Mouse (Mus musculus) hindbrain, embryonic 10.5 days (tissue): ENCODE data around the gene Auh. TPM values are rescaled to one million over a fixed set of nuclear protein-coding genes. Genes with fewer than 3 reads are reported as not detected.

Source experiments
- DNase-seq: peaks from one replicate; pipeline ENCODE4 v3.0.0-alpha.2; 2017; ENCODE audit warnings: low spot score
- H3K27ac ChIP-seq: fragments of 300-500 bp; sonication (generic); 2 replicates; pipeline ENCODE4 v1.5.1; 2016; ENCODE audit warnings: mild to moderate bottlenecking, moderate library complexity
- H3K27me3 ChIP-seq: fragments of 300-500 bp; sonication (generic); 2 replicates; pipeline ENCODE4 v1.6.1; 2016; ENCODE audit warnings: mild to moderate bottlenecking; ENCODE audit not compliant: poor library complexity, insufficient read depth, severe bottlenecking
- H3K36me3 ChIP-seq: fragments of 300-500 bp; sonication (generic); 2 replicates; pipeline ENCODE4 v1.6.1; 2016; ENCODE audit warnings: mild to moderate bottlenecking, moderate library complexity
- H3K4me1 ChIP-seq: fragments of 300-500 bp; sonication (generic); replicated peaks from 2 replicates; pipeline ENCODE4 v1.6.1; 2016; ENCODE audit warnings: mild to moderate bottlenecking
- H3K4me3 ChIP-seq: fragments of 300-500 bp; sonication (generic); 2 replicates; pipeline ENCODE4 v1.5.1; 2016; ENCODE audit warnings: mild to moderate bottlenecking, moderate library complexity
- H3K9me3 ChIP-seq: fragments of 300-500 bp; sonication (generic); 2 replicates; pipeline ENCODE4 v1.6.1; 2016; ENCODE audit warnings: mild to moderate bottlenecking, moderate library complexity
- WGBS: fragments of 180-500 bp; shearing (Covaris S2); methylation state at CpG from one replicate; pipeline ENCODE4 v1.1.7; 2016; 5-methylcytosine and 5-hydroxymethylcytosine counted together
- polyA plus RNA-seq: library from polyadenylated mRNA; unstranded; fragments of >200 nt; fragmentation: Nextera tagmentation; extraction: Ambion mirVana; gene quantifications from 2 replicates; pipeline ENCODE4 v1.2.1, GENCODE M21; 2016

Auh gene
- polyA plus RNA-seq, 1 experiment from 2014 or later, result 44.5 TPM

DNA sequence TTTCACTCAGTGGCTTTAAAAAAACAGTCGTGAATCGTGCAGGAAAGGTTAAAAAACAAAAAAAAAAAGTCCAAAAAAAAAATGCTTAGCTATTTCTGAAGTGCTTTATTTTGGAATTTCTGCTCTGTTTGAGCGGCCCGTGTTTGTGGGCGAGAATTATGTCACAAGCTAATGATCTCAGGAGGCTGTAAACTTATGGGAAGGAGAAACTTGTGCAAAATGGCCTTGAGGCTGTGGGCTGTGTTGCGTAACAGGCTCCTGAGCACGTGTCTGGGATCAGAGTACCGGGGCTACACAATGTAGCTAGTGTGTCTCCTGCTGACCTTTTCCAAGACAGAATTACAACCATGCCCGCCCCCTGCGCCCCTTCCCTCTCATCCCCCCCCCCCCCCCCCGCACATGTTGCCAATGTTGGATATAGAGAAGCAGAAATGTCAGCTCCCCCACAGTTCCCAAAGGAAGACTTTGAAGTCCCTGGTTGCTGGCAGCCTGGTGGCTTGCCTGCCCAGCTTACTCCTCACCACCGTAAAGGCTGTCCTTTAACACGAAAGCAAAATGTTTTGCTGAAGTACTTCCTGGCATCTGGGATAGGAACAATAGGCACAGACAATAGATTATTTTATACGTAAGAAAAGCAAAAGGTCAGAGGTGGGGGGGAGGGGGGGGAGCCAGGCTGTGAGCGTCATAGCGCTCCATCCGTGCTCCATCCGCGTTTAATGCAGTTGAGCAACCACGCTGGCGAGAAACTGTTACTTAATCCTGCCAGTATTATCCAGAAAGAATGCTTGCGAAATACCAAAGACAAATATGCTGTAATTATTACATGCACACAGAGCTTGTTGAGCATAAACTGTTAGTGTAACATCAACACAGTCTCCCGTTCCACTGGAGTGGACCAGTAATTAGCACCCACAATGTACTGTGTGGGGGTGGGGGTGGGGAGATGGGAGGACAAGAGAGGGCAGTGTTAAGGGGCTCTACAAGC is 107.0 kb downstream of the Auh start:
- H3K4me1 ChIP-seq, result peaks cover 56% of the 10 kb centered on the region
- H3K27ac ChIP-seq, result peak overlapping the region; percentile 53; the same call in 1 of the 2 replicates
- 29% methylated on average over 20 of the region's 23 CpGs for WGBS
- H3K9me3 ChIP-seq, result no peaks in the 10 kb centered on the region
- no peaks in the 10 kb centered on the region for H3K36me3 ChIP-seq
- DNase-seq, result peak; percentile 64
- peak overlapping the region; percentile 21 for H3K4me3 ChIP-seq
- peaks cover 40% of the 10 kb centered on the region for H3K27me3 ChIP-seq

DNA sequence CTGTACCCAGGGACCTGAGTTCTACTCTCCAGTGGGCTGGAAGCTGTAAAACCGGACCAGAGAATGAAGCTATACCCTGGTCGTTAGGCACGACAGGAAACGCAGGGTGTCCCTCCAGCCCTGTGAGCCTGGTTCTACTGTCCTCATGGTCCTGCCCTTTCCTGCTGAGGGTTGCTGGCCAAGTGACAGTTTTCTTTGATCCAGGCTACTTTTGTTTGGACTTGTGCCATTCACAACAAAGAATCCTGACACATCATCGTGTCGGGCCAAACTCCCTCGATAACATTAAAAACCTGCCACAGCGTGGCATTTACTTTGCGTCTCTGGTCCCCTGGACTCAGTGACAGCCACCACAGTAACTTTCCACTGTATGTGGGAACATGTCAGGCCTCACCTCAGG is 107.9 kb downstream of the Auh start:
- WGBS, result 45% methylated on average over 9 of the region's 9 CpGs
- H3K4me1 ChIP-seq, result peaks cover 62% of the 10 kb centered on the region
- peak overlapping the region; percentile 59; the same call in 1 of the 2 replicates for H3K27ac ChIP-seq

DNA sequence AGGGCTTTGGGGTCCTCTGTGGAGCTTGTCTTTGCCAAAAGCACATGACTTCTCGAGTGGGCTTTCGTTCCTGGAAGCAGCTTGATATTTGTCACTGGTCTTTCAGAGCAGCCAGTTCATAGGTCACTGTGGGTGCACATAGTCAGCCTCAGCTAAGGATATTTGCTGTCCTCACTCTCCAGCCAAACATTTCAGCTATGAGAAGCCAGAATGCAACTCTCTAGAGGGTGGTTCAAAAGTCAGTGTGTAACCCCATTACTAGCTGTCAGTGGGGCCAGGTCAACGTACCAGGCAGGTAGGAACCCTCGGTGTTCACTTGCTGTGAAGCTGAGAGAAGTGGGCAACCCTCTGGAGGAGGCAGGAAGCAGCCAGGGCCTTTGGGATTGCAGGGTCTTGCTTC is 109.6 kb downstream of the Auh start:
- Histone ChIP-seq H3K4me3 (no peak overlapping the region), H3K27ac (no peak overlapping the region), H3K36me3 (no peaks in the 10 kb centered on the region), H3K4me1 (peaks cover 63% of the 10 kb centered on the region), H3K27me3 (peaks cover 40% of the 10 kb centered on the region), H3K9me3 (no peaks in the 10 kb centered on the region)
- 84% methylated on average over 4 of the region's 4 CpGs for WGBS
- DNase-seq, result no peak

More for the DNA sequence above, 107.9 kb downstream of the Auh start:
- Histone ChIP-seq H3K9me3 (no peaks in the 10 kb centered on the region), H3K27me3 (peaks cover 40% of the 10 kb centered on the region), H3K4me3 (no peak overlapping the region), H3K36me3 (no peaks in the 10 kb centered on the region)
- DNase-seq, result no peak

DNA sequence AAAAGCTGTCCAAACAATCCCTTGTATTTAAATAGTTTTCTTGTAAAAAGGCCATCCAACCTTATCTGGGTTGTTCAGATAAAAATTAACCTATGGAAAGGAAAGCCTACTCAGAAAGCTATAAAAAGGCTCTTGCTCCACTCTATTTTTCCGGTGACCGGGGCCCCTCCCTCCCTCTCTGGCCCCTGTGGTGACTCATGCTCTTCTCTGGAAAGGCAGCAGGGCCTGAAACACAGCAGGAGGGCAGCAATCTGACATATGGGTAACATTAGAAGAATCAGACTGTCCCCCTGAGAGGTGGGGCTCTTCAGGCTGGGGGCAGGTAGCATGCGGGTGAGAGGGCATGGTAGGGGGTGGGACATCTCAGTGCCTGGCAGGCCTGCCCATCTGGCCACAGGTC is 110.7 kb downstream of the Auh start:
- Histone ChIP-seq H3K9me3 (no peaks in the 10 kb centered on the region), H3K4me1 (peaks cover 61% of the 10 kb centered on the region), H3K4me3 (no peak overlapping the region), H3K36me3 (no peaks in the 10 kb centered on the region), H3K27me3 (peaks cover 30% of the 10 kb centered on the region), H3K27ac (no peak overlapping the region)
- 30% methylated on average over 3 of the region's 3 CpGs for WGBS
- DNase-seq, result no peak

- no peak overlapping the region for H3K4me3 ChIP-seq
- WGBS, result 71% methylated on average over 6 of the region's 6 CpGs
- peaks cover 25% of the 10 kb centered on the region for H3K27me3 ChIP-seq
- no peak overlapping the region for H3K27ac ChIP-seq
- no peaks in the 10 kb centered on the region for H3K36me3 ChIP-seq
- no peak for DNase-seq
- no peaks in the 10 kb centered on the region for H3K9me3 ChIP-seq
- peaks cover 63% of the 10 kb centered on the region for H3K4me1 ChIP-seq
Observed at GRCm38 (mm10) chr13:52817991-52818491, 111.4 kb downstream of the Auh start.

DNA sequence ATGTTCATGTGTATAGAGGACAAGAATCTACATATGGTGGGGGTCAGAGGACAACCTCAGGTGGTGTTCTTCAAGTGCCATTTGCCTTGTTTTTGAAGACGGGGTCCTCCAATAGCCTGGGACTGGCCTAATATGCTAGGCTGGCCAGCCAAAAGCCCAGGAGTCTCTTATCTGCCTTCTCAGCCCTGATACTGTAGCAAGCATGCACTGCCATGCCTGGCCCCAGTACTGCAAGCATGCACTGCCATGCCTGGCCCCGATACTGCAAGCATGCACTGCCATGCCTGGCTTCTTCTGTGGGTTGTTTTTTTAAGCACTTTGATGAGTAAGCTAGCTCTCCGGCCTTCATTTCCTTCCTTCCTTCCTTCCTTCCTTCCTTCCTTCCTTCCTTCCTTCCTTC is 115.7 kb downstream of the Auh start:
- no peak for DNase-seq
- 86% methylated on average over 3 of the region's 3 CpGs for WGBS
- H3K4me1 ChIP-seq, result peaks cover 28% of the 10 kb centered on the region
- H3K27ac ChIP-seq, result no peak overlapping the region
- no peaks in the 10 kb centered on the region for H3K9me3 ChIP-seq
- no peak overlapping the region for H3K4me3 ChIP-seq
- H3K27me3 ChIP-seq, result no peaks in the 10 kb centered on the region; the same call in 1 of the 2 replicates
- no peaks in the 10 kb centered on the region for H3K36me3 ChIP-seq

GRCm38 (mm10) chr13:52812549-52813515 is 116.6 kb downstream of the Auh start:
- H3K27ac ChIP-seq, result no peak overlapping the region
- H3K27me3 ChIP-seq, result no peaks in the 10 kb centered on the region; the same call in 1 of the 2 replicates
- H3K4me3 ChIP-seq, result no peak overlapping the region
- H3K36me3 ChIP-seq, result no peaks in the 10 kb centered on the region
- WGBS, result 81% methylated on average over 16 of the region's 16 CpGs
- peaks cover 19% of the 10 kb centered on the region for H3K4me1 ChIP-seq
- no peak for DNase-seq
- no peaks in the 10 kb centered on the region for H3K9me3 ChIP-seq

GRCm38 (mm10) chr13:52807722-52808121 is 121.8 kb downstream of the Auh start:
- DNase-seq, result no peak
- Histone ChIP-seq H3K27me3 (no peaks in the 10 kb centered on the region), H3K36me3 (no peaks in the 10 kb centered on the region), H3K4me3 (no peak overlapping the region), H3K4me1 (peaks cover 14% of the 10 kb centered on the region; the same call in 1 of the 2 replicates), H3K27ac (no peak overlapping the region), H3K9me3 (no peaks in the 10 kb centered on the region)
- 94% methylated on average over 11 of the region's 11 CpGs for WGBS

- WGBS, result 79% methylated on average over 4 of the region's 4 CpGs
- H3K4me3 ChIP-seq, result no peak overlapping the region
- no peak overlapping the region for H3K27ac ChIP-seq
- no peaks in the 10 kb centered on the region for H3K9me3 ChIP-seq
- no peak for DNase-seq
- no peaks in the 10 kb centered on the region for H3K36me3 ChIP-seq
- H3K27me3 ChIP-seq, result no peaks in the 10 kb centered on the region
- 0 out of 2 replicates have a peak, but pooled peaks cover 17% of the 10 kb centered on the region for H3K4me1 ChIP-seq
Observed at GRCm38 (mm10) chr13:52806029-52806428, 123.5 kb downstream of the Auh start.

DNA sequence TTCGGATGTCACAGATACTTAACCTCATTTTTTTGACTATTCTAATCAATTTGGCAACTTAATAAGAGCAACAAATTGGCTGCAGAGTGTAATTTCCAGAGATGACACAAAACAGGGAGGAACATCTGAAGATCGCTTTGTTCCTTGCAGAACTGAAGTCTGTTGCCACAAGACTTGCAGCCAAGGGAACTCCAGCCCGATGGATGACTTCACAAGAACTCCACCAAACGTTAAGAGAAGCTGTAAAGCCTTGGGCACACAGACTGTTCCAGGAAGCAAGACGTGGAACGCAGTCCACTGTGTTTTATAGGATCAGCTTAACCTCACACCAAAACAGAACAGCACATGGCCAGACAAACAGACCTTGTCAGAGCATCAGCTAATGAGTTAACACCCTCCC is 123.9 kb downstream of the Auh start:
- WGBS, result 83% methylated on average over 6 of the region's 6 CpGs

GRCm38 (mm10) chr13:52802482-52802881 is 127.0 kb downstream of the Auh start:
- DNase-seq, result no peak
- H3K4me1 ChIP-seq, result 0 out of 2 replicates have a peak, but pooled peaks cover 18% of the 10 kb centered on the region
- WGBS, result 78% methylated on average over 4 of the region's 4 CpGs
- no peaks in the 10 kb centered on the region for H3K27me3 ChIP-seq
- H3K9me3 ChIP-seq, result no peaks in the 10 kb centered on the region
- no peak overlapping the region for H3K27ac ChIP-seq
- no peaks in the 10 kb centered on the region for H3K36me3 ChIP-seq
- H3K4me3 ChIP-seq, result no peak overlapping the region

More for the DNA sequence above, 123.9 kb downstream of the Auh start:
- H3K9me3 ChIP-seq, result no peaks in the 10 kb centered on the region
- DNase-seq, result no peak
- no peaks in the 10 kb centered on the region for H3K27me3 ChIP-seq
- no peaks in the 10 kb centered on the region for H3K36me3 ChIP-seq
- H3K4me3 ChIP-seq, result no peak overlapping the region
- H3K27ac ChIP-seq, result no peak overlapping the region
- 0 out of 2 replicates have a peak, but pooled peaks cover 18% of the 10 kb centered on the region for H3K4me1 ChIP-seq

GRCm38 (mm10) chr13:52800687-52801341 is 128.7 kb downstream of the Auh start:
- WGBS, result 63% methylated on average over 4 of the region's 4 CpGs
- no peak overlapping the region for H3K4me3 ChIP-seq
- no peaks in the 10 kb centered on the region for H3K36me3 ChIP-seq
- H3K27me3 ChIP-seq, result no peaks in the 10 kb centered on the region
- 0 out of 2 replicates have a peak, but pooled peaks cover 11% of the 10 kb centered on the region for H3K4me1 ChIP-seq
- DNase-seq, result no peak
- H3K9me3 ChIP-seq, result no peaks in the 10 kb centered on the region
- H3K27ac ChIP-seq, result no peak overlapping the region
